Mouse (Mus musculus) testis, adult 2 months (tissue): ENCODE measurements around the gene Naga. TPM values are rescaled to one million over a fixed set of nuclear protein-coding genes. Genes with fewer than 3 reads are reported as not detected.

Experiments used
- H3K27ac ChIP-seq: fragments of 200-500 bp; 2 replicates; pipeline ENCODE4 v1.5.1; 2012; ENCODE audit warnings: low read depth, low read length; ENCODE audit not compliant: control insufficient read depth, insufficient read depth
- H3K27me3 ChIP-seq: fragments of 200-500 bp; 2 replicates; pipeline ENCODE4 v1.6.1; 2012; ENCODE audit warnings: mild to moderate bottlenecking, low read length, moderate library complexity; ENCODE audit not compliant: control insufficient read depth, insufficient read depth
- H3K36me3 ChIP-seq: fragments of 200-500 bp; 2 replicates; pipeline ENCODE4 v1.6.1; 2012; ENCODE audit warnings: mild to moderate bottlenecking, low read length; ENCODE audit not compliant: control insufficient read depth, insufficient read depth
- H3K4me1 ChIP-seq: fragments of 200-500 bp; 2 replicates; pipeline ENCODE4 v1.6.1; 2012; ENCODE audit warnings: low read length; ENCODE audit not compliant: control insufficient read depth, insufficient read depth
- H3K4me3 ChIP-seq: fragments of 200-500 bp; 2 replicates; pipeline ENCODE4 v1.5.1; 2012; ENCODE audit warnings: low read depth, mild to moderate bottlenecking, low read length, moderate library complexity, mixed read lengths; ENCODE audit not compliant: control insufficient read depth
- CTCF ChIP-seq: fragments of 200-500 bp; IDR thresholded peaks from 2 replicates; pipeline ENCODE4 v1.5.1; 2012; ENCODE audit warnings: low read depth, mild to moderate bottlenecking, inconsistent platforms, low read length, moderate library complexity; ENCODE audit not compliant: control insufficient read depth, insufficient read depth, insufficient replicate concordance
- POLR2A ChIP-seq: fragments of 200-500 bp; IDR thresholded peaks from 2 replicates; pipeline ENCODE4 v1.6.1; 2012; ENCODE audit warnings: low read depth, mild to moderate bottlenecking, inconsistent platforms, low read length, moderate library complexity; ENCODE audit not compliant: control insufficient read depth
- polyA plus RNA-seq: library from polyadenylated mRNA; depleted of rRNA; stranded (reverse); fragments of >200 nt; gene quantifications from 2 replicates; pipeline ENCODE4 v1.2.3, GENCODE M21; 2012

The Naga gene
- polyA plus RNA-seq, 1 experiment, result 48.9 TPM

- H3K4me1 ChIP-seq, result peaks cover 11% of the 10 kb centered on the region
Observed at GRCm38 (mm10) chr15:82354126-82354945, 15.6 kb upstream of the Naga start, which contains the start of gene Ndufa6. TSS of gene Ndufa6 (minus strand) at chr15:82354322.

GRCm38 (mm10) chr15:82353745-82354113 is 15.0 kb upstream of the Naga start:
- H3K4me1 ChIP-seq, result peaks cover 10% of the 10 kb centered on the region
- peak overlapping the region; percentile 99 for H3K4me3 ChIP-seq
- no peaks in the 10 kb centered on the region for H3K36me3 ChIP-seq
- H3K27ac ChIP-seq, result peak overlapping the region; percentile 96
- H3K27me3 ChIP-seq, result no peaks in the 10 kb centered on the region
- TF ChIP-seq POLR2A (no peak), CTCF (no peak)

More at GRCm38 (mm10) chr15:82354126-82354945, 15.6 kb upstream of the Naga start, which contains the start of gene Ndufa6:
- peak; percentile 78 for TF ChIP-seq CTCF
- TF ChIP-seq POLR2A, result peak; percentile 98
- H3K27ac ChIP-seq, result peak within 1 kb of the TSS; percentile 99
- H3K27me3 ChIP-seq, result no peaks in the 10 kb centered on the region
- H3K36me3 ChIP-seq, result no peaks in the 10 kb centered on the region
- peak within 1 kb of the TSS; percentile 99 for H3K4me3 ChIP-seq

GRCm38 (mm10) chr15:82353078-82353744 is 14.5 kb upstream of the Naga start:
- Histone ChIP-seq H3K36me3 (no peaks in the 10 kb centered on the region), H3K4me1 (peaks cover 6% of the 10 kb centered on the region), H3K27ac (peak overlapping the region; percentile 96), H3K4me3 (peak overlapping the region; percentile 99), H3K27me3 (no peaks in the 10 kb centered on the region)
- TF ChIP-seq CTCF, result no peak
- no peak for TF ChIP-seq POLR2A

- TF ChIP-seq POLR2A, result no peak
- no peak for TF ChIP-seq CTCF
- Histone ChIP-seq H3K27ac (no peak overlapping the region), H3K27me3 (no peaks in the 10 kb centered on the region), H3K4me3 (no peak overlapping the region), H3K36me3 (no peaks in the 10 kb centered on the region), H3K4me1 (peaks cover 6% of the 10 kb centered on the region)
Observed at GRCm38 (mm10) chr15:82351480-82351879, 12.8 kb upstream of the Naga start.

GRCm38 (mm10) chr15:82350349-82350748 is 11.6 kb upstream of the Naga start:
- H3K27ac ChIP-seq, result no peak overlapping the region
- H3K36me3 ChIP-seq, result no peaks in the 10 kb centered on the region
- no peak overlapping the region for H3K4me3 ChIP-seq
- no peaks in the 10 kb centered on the region for H3K27me3 ChIP-seq
- TF ChIP-seq CTCF (no peak), POLR2A (no peak)
- H3K4me1 ChIP-seq, result peaks cover 6% of the 10 kb centered on the region

GRCm38 (mm10) chr15:82348999-82349341 is 10.2 kb upstream of the Naga start:
- Histone ChIP-seq H3K27ac (no peak overlapping the region), H3K4me1 (peaks cover 7% of the 10 kb centered on the region), H3K36me3 (no peaks in the 10 kb centered on the region), H3K4me3 (no peak overlapping the region), H3K27me3 (no peaks in the 10 kb centered on the region)
- TF ChIP-seq POLR2A (no peak), CTCF (no peak)

GRCm38 (mm10) chr15:82348258-82348998 is 9.7 kb upstream of the Naga start:
- TF ChIP-seq POLR2A (no peak), CTCF (no peak)
- Histone ChIP-seq H3K27me3 (no peaks in the 10 kb centered on the region), H3K4me1 (peaks cover 7% of the 10 kb centered on the region), H3K36me3 (no peaks in the 10 kb centered on the region), H3K27ac (no peak overlapping the region), H3K4me3 (no peak overlapping the region)
